Comparison of ENCODE assay signal across 12 mouse cellular contexts in the genomic region with DNA sequence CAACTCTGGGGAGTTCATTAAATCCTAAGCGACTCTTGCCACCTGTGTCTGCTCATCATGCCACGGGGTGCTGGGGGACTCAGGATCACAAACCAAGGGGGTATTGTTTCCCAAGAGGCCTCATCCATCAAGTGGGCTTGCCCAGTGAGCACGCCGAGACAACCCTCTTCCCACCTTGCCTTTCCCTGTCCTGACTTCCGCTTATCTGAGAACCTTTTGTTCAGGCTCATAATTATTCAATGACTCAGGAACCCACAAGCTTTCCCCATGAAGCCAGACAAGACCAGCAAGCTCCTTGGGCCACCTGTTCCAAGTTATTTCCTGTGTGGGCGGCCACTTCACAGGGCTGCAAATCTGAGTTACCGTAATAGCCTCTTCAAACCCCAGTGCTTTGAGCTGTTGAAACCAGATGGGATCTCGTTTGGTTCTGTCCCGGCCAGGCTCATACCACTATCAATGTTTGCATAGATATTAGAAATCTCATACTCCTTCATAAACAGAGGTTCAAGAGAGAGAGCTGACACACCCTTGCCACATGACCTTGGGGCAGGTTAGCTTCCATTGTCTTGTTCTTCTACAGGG.
A peak's percentile ranks its signal among the peaks of the same experiment; 100 is the strongest.
DNase-seq lines count a peak whose midpoint lies in the region; ATAC-seq lines count a peak whose summit lies in the region.
"Had no signal": no experiment of that assay in that cellular context is flagged by ENCODE, and none has a peak within 500 bp of the region (broad histone marks: within the 10 kb centered on the region; RNA-seq: fewer than 3 reads in every experiment).

No protein-coding gene starts in this region.

- peak; percentile 10 for DNase-seq in urinary bladder, postnatal 25 days (ENCODE audit: low spot score)
- no peak for DNase-seq in urinary bladder, postnatal 4 days (ENCODE audit: low spot score in 2 of 2)
- DNase-seq in induced T-regulatory cell, adult 2 months (ENCODE audit: low read depth): peak; percentile 22
- DNase-seq in urinary bladder, postnatal 36 days (ENCODE audit: low spot score in 2 of 2): peak; percentile 15 to 34
- DNase-seq in gastrocnemius, postnatal 4 days (ENCODE audit: low spot score in 2 of 2): no peak
- no peak for DNase-seq in gastrocnemius, postnatal 36 days
- no peak for DNase-seq in layer of hippocampus, adult 11-12 months (ENCODE audit: low spot score)
- DNase-seq: liver; thymus, postnatal 36 days had no signal

- no peaks in the 10 kb centered on the region for H3K4me1 ChIP-seq in lung, embryonic 16.5 days (replicated peaks; ENCODE audit: control insufficient read depth, insufficient read depth, low read length)
- H3K4me1 ChIP-seq: heart, embryonic 15.5 days had no signal

- ATAC-seq in lung, embryonic 16.5 days (ENCODE audit: low read depth): peak; percentile 68; the same call in 1 of the 2 replicates

- H3K27me3 ChIP-seq in lung, embryonic 16.5 days (ENCODE audit: control insufficient read depth, insufficient read depth, low read depth, low read length): no peaks in the 10 kb centered on the region

- H3K9ac ChIP-seq in lung, embryonic 16.5 days (ENCODE audit: low read length): no peak overlapping the region
- H3K9ac ChIP-seq: heart, embryonic 15.5 days had no signal

- H3K36me3 ChIP-seq in lung, embryonic 16.5 days (ENCODE audit: control insufficient read depth, insufficient read depth, low read length): no peaks in the 10 kb centered on the region
- H3K36me3 ChIP-seq: heart, embryonic 15.5 days had no signal

- peak overlapping the region; percentile 52; the same call in 1 of the 2 replicates for H3K27ac ChIP-seq in lung, embryonic 16.5 days (ENCODE audit: low read length)
- H3K27ac ChIP-seq: heart, embryonic 15.5 days; layer of hippocampus, adult 2 months had no signal

- 38% methylated on average over 9 of the region's 9 CpGs for WGBS in lung, embryonic 16.5 days

- intact Hi-C loops in gastrocnemius, postnatal 36 days (cut with DNase I): no loop called here

- H3K4me2 ChIP-seq in lung, embryonic 16.5 days (ENCODE audit: low read depth, low read length): no peak overlapping the region
- H3K4me2 ChIP-seq: heart, embryonic 15.5 days had no signal

- no peak overlapping the region for H3K4me3 ChIP-seq in lung, embryonic 16.5 days (ENCODE audit: low read length)
- H3K4me3 ChIP-seq: heart, embryonic 15.5 days; layer of hippocampus, adult 2 months had no signal

- H3K9me3 ChIP-seq in lung, embryonic 16.5 days (ENCODE audit: control insufficient read depth, low read length): no peaks in the 10 kb centered on the region
- H3K9me3 ChIP-seq: heart, embryonic 15.5 days had no signal

Comparison
In these comparisons a context has a peak if more than half of its experiments do, and no peak if none do; other contexts are left out.
1. DNase-seq: peak in urinary bladder, postnatal 25 days (single experiment), induced T-regulatory cell, adult 2 months (single experiment) and urinary bladder, postnatal 36 days (2 of 2); none in urinary bladder, postnatal 4 days (0 of 2), gastrocnemius, postnatal 4 days (0 of 2), gastrocnemius, postnatal 36 days (0 of 2) and layer of hippocampus, adult 11-12 months (single experiment).